ENCODE assay signal across 8 mouse cellular contexts in genomic region chr16:31352996-31353395, GRCm38 (mm10). TPM values are rescaled to one million over a fixed set of nuclear protein-coding genes. Genes with fewer than 3 reads are reported as not detected.
DNase-seq lines count a peak whose midpoint lies in the region; ATAC-seq lines count a peak whose summit lies in the region.

No protein-coding gene starts in this region.

- peak; percentile 70 for ATAC-seq in common myeloid progenitor, adult 5-6 weeks (replicated peaks; ENCODE audit: low read depth, poor library complexity, severe bottlenecking)

- DNase-seq in adrenal gland, adult (ENCODE audit: inconsistent age in 2 of 2, low spot score in 1 of 2): peak; percentile 26 to 77
- DNase-seq in adrenal gland, postnatal 25 days: no peak
- DNase-seq in left cerebral cortex, adult 11 months (ENCODE audit: low spot score): peak; percentile 28
- DNase-seq in left cerebral cortex, adult 8-10 months (ENCODE audit: low spot score in 2 of 2): no peak
- peak; percentile 50 for DNase-seq in lung, postnatal 14 days
- DNase-seq in cerebellum, adult 9-10 months: no peak
- no peak for DNase-seq in spleen, postnatal 10 days (ENCODE audit: low spot score in 2 of 2)

RNA-seq across cellular contexts. Expression of gene Apod, which starts 38.4 kb away (rescaled TPM):
- total RNA-seq in adrenal gland, postnatal 25 days (2021): 3.3 and 7.6 TPM in 2 replicates
- total RNA-seq in left cerebral cortex, adult 8-10 months (2022): 100 to 1,000 TPM; 234 to 245 (median 236) TPM
- not detected in 2 replicates for total RNA-seq in common myeloid progenitor, adult 5-6 weeks (2017)

Comparison
In these comparisons a context has a peak if more than half of its experiments do, and no peak if none do; other contexts are left out.
1. DNase-seq: peak in adrenal gland, adult (2 of 2), left cerebral cortex, adult 11 months (single experiment) and lung, postnatal 14 days (single experiment); none in adrenal gland, postnatal 25 days (single experiment), left cerebral cortex, adult 8-10 months (0 of 2), cerebellum, adult 9-10 months (single experiment) and spleen, postnatal 10 days (0 of 2).
2. RNA of gene Apod, which starts 38.4 kb away (total RNA-seq): 234 to 245 TPM in left cerebral cortex, adult 8-10 months; 3.3 to 7.6 TPM in adrenal gland, postnatal 25 days and not detected in common myeloid progenitor, adult 5-6 weeks; every median in the first group is over 10 times any median in the second.